In the genomic region with DNA sequence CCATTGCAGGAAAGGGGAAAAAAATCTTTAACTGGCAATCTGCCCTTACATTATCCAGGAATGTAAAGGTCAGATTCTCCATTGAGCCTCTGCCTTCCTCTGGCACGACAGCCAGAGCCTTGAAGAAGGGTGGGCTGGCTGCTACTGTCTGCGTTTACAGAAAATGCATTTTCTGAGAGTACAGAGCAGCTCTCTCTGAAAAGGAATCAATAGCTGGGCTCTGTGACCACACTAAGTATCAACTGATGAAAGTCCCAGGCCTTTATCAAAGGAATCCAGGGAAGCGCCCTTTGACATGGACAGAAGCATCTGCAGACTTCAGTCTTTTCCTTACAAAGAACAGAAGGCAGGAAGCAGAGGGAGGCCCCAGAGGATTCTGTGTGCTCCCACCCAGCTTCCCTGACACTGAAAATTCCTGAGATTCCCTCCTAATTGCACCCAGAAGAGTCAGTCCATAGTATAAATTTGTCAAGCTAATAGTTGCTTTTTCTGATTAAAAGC, we compare ENCODE assay signal across 11 mouse cellular contexts.
DNase-seq lines count a peak whose midpoint lies in the region; ATAC-seq and TF ChIP-seq lines count a peak whose summit lies in the region.
"Had no signal": no experiment of that assay in that cellular context is flagged by ENCODE, and none has a peak within 500 bp of the region (broad histone marks: within the 10 kb centered on the region; RNA-seq: fewer than 3 reads in every experiment).

No protein-coding gene starts in this region.

- 20% methylated on average over 3 of the region's 3 CpGs for WGBS in hindbrain, embryonic 12.5 days
- WGBS in hindbrain, postnatal 0 days = 31% methylated on average over 3 of the region's 3 CpGs
- 53% methylated on average over 3 of the region's 3 CpGs for WGBS in kidney, embryonic 14.5 days

- peaks cover 16% of the 10 kb centered on the region for H3K4me1 ChIP-seq in hindbrain, embryonic 12.5 days
- peaks cover 6% of the 10 kb centered on the region; the same call in 1 of the 2 replicates for H3K4me1 ChIP-seq in hindbrain, postnatal 0 days (ENCODE audit: insufficient read depth, low read length)
- H3K4me1 ChIP-seq in kidney, embryonic 14.5 days (ENCODE audit: control insufficient read depth, insufficient read depth, low read length) = peaks cover 8% of the 10 kb centered on the region
- H3K4me1 ChIP-seq: forebrain, embryonic 13.5 days had no signal

- no peak for DNase-seq in hindbrain, postnatal 0 days (ENCODE audit: low spot score)
- DNase-seq in Muller cell, postnatal 12 days (ENCODE audit: inconsistent ontology term) = peak; percentile 55
- peak; percentile 49 for DNase-seq in embryo, embryonic 11 days
- DNase-seq in frontal cortex, adult 2 months (ENCODE audit: extremely low spot score in 1 of 2, low spot score in 1 of 2) = no peak
- DNase-seq in frontal cortex, postnatal 36 days (ENCODE audit: low spot score in 2 of 2) = no peak
- no peak for DNase-seq in adrenal gland, postnatal 14 days
- DNase-seq: cerebellum, adult 2 months; right cerebral cortex, postnatal 14 days had no signal

- 0 out of 2 replicates have a peak overlapping the region, but pooled peaks have one; percentile 13 for H3K27ac ChIP-seq in hindbrain, embryonic 12.5 days
- no peak overlapping the region for H3K27ac ChIP-seq in hindbrain, postnatal 0 days
- H3K27ac ChIP-seq in kidney, embryonic 14.5 days (ENCODE audit: low read depth, low read length) = peak overlapping the region; percentile 37; the same call in 1 of the 2 replicates
- H3K27ac ChIP-seq: forebrain, embryonic 13.5 days had no signal

- no peak for TF ChIP-seq CTCF in hindbrain, postnatal 0 days (IDR thresholded peaks at IDR 0.05; ENCODE audit: low read depth)

- ATAC-seq in hindbrain, embryonic 12.5 days (ENCODE audit: low FRiP score) = no peak
- no peak for ATAC-seq in hindbrain, postnatal 0 days
- ATAC-seq in kidney, embryonic 14.5 days (ENCODE audit: low FRiP score, low TSS enrichment) = no peak
- ATAC-seq: forebrain, embryonic 13.5 days had no signal

- no peak overlapping the region for H3K4me3 ChIP-seq in hindbrain, embryonic 12.5 days
- H3K4me3 ChIP-seq in hindbrain, postnatal 0 days (ENCODE audit: low read length) = no peak overlapping the region
- no peak overlapping the region for H3K4me3 ChIP-seq in kidney, embryonic 14.5 days (ENCODE audit: low read length)
- H3K4me3 ChIP-seq: forebrain, embryonic 13.5 days had no signal

- H3K9ac ChIP-seq in hindbrain, embryonic 12.5 days = no peak overlapping the region
- H3K9ac ChIP-seq in hindbrain, postnatal 0 days (replicated peaks; ENCODE audit: low read length) = no peak overlapping the region
- no peak overlapping the region for H3K9ac ChIP-seq in kidney, embryonic 14.5 days (ENCODE audit: low read depth, low read length)
- H3K9ac ChIP-seq: forebrain, embryonic 13.5 days had no signal

- H3K9me3 ChIP-seq in hindbrain, embryonic 12.5 days (replicated peaks) = no peaks in the 10 kb centered on the region
- no peaks in the 10 kb centered on the region for H3K9me3 ChIP-seq in hindbrain, postnatal 0 days (ENCODE audit: low read length)
- no peaks in the 10 kb centered on the region for H3K9me3 ChIP-seq in kidney, embryonic 14.5 days (ENCODE audit: control insufficient read depth, low read length)
- H3K9me3 ChIP-seq: forebrain, embryonic 13.5 days had no signal

- no peaks in the 10 kb centered on the region for H3K27me3 ChIP-seq in hindbrain, embryonic 12.5 days
- H3K27me3 ChIP-seq in hindbrain, postnatal 0 days (ENCODE audit: insufficient read depth, low read length) = no peaks in the 10 kb centered on the region
- H3K27me3 ChIP-seq in kidney, embryonic 14.5 days (ENCODE audit: control insufficient read depth, insufficient read depth, low read length) = no peaks in the 10 kb centered on the region
- H3K27me3 ChIP-seq: forebrain, embryonic 13.5 days had no signal

- no peak overlapping the region for H3K4me2 ChIP-seq in hindbrain, embryonic 12.5 days (replicated peaks)
- H3K4me2 ChIP-seq in hindbrain, postnatal 0 days (ENCODE audit: low read depth, low read length) = no peak overlapping the region
- H3K4me2 ChIP-seq in kidney, embryonic 14.5 days (replicated peaks; ENCODE audit: low read depth, low read length) = no peak overlapping the region
- H3K4me2 ChIP-seq: forebrain, embryonic 13.5 days had no signal

- H3K36me3 ChIP-seq in hindbrain, embryonic 12.5 days = no peaks in the 10 kb centered on the region
- no peaks in the 10 kb centered on the region for H3K36me3 ChIP-seq in hindbrain, postnatal 0 days (ENCODE audit: insufficient read depth, low read length)
- no peaks in the 10 kb centered on the region for H3K36me3 ChIP-seq in kidney, embryonic 14.5 days (ENCODE audit: control insufficient read depth, insufficient read depth, low read length)

Comparison
In these comparisons a context has a peak if more than half of its experiments do, and no peak if none do; other contexts are left out.
1. DNase-seq: peak in Muller cell, postnatal 12 days (single experiment) and embryo, embryonic 11 days (single experiment); none in hindbrain, postnatal 0 days (single experiment), frontal cortex, adult 2 months (0 of 2), frontal cortex, postnatal 36 days (0 of 2) and adrenal gland, postnatal 14 days (single experiment).